ENCODE assay signal across 8 mouse cellular contexts in genomic region chr13:47014334-47015194, GRCm38 (mm10). TPM values are rescaled to one million over a fixed set of nuclear protein-coding genes. Genes with fewer than 3 reads are reported as not detected.
DNase-seq lines count a peak whose midpoint lies in the region; ATAC-seq and TF ChIP-seq lines count a peak whose summit lies in the region.

TSS of gene Nhlrc1 (minus strand) at chr13:47014850.

- no peaks in the 10 kb centered on the region for H3K4me1 ChIP-seq in ES-Bruce4 (ENCODE audit: control insufficient read depth, insufficient read depth, low read length)
- peaks cover 10% of the 10 kb centered on the region for H3K4me1 ChIP-seq in lung, adult 2 months (ENCODE audit: control insufficient read depth, insufficient read depth, low read length)
- peaks cover 17% of the 10 kb centered on the region for H3K4me1 ChIP-seq in neural tube, embryonic 15.5 days
- H3K4me1 ChIP-seq in testis, adult 2 months (ENCODE audit: control insufficient read depth, insufficient read depth, low read length): peaks cover 32% of the 10 kb centered on the region

- peak; percentile 88 for DNase-seq in cerebellum, adult 9-10 months
- peak; percentile 80 to 84 for DNase-seq in layer of hippocampus, adult 8-10 months (ENCODE audit: low spot score in 2 of 2)
- DNase-seq in lung, adult 2 months: peak; percentile 85

- peak; percentile 93 for ATAC-seq in frontal cortex, adult (ENCODE audit: low TSS enrichment)
- ATAC-seq in hematopoietic stem cell, adult 5-6 weeks (replicated peaks in 1 of 2; ENCODE audit: insufficient read depth in 1 of 2, low FRiP score in 2 of 2, low TSS enrichment in 1 of 2, low read depth in 1 of 2, poor library complexity in 2 of 2, severe bottlenecking in 2 of 2): peak; percentile 86
- ATAC-seq in neural tube, embryonic 15.5 days (ENCODE audit: low FRiP score): peak; percentile 93

- H3K36me3 ChIP-seq in ES-Bruce4 (ENCODE audit: control insufficient read depth, insufficient read depth, low read length, poor library complexity, severe bottlenecking): no peaks in the 10 kb centered on the region
- peaks cover 8% of the 10 kb centered on the region; the same call in 1 of the 2 replicates for H3K36me3 ChIP-seq in neural tube, embryonic 15.5 days
- no peaks in the 10 kb centered on the region for H3K36me3 ChIP-seq in testis, adult 2 months (ENCODE audit: control insufficient read depth, insufficient read depth, low read length)

- peak within 1 kb of the TSS; percentile 34; the same call in 1 of the 2 replicates for H3K9ac ChIP-seq in ES-Bruce4 (ENCODE audit: low read depth, poor library complexity, severe bottlenecking)
- H3K9ac ChIP-seq in neural tube, embryonic 15.5 days (replicated peaks): peak within 1 kb of the TSS; percentile 57

- peak within 1 kb of the TSS; percentile 99 for H3K4me2 ChIP-seq in neural tube, embryonic 15.5 days

- peak within 1 kb of the TSS; percentile 60 for H3K4me3 ChIP-seq in ES-Bruce4 (ENCODE audit: low read depth, low read length)
- peak within 1 kb of the TSS; percentile 66 for H3K4me3 ChIP-seq in lung, adult 2 months (replicated peaks; ENCODE audit: extremely low read depth, low read depth, low read length)
- peak within 1 kb of the TSS; percentile 59 for H3K4me3 ChIP-seq in neural tube, embryonic 15.5 days (replicated peaks)
- H3K4me3 ChIP-seq in testis, adult 2 months (ENCODE audit: control insufficient read depth, low read depth, low read length): peak within 1 kb of the TSS; percentile 89

- TF ChIP-seq EP300 in ES-Bruce4 (IDR thresholded peaks at IDR 0.05; ENCODE audit: insufficient read depth, low read depth, low read length): peak; percentile 63; the same call in 1 of the 2 replicates

- H3K9me3 ChIP-seq in ES-Bruce4 (replicated peaks; ENCODE audit: control insufficient read depth, insufficient read depth, low read length, poor library complexity, severe bottlenecking): peaks cover 36% of the 10 kb centered on the region
- peaks cover 23% of the 10 kb centered on the region for H3K9me3 ChIP-seq in neural tube, embryonic 15.5 days (replicated peaks)

- no peak for TF ChIP-seq POLR2A in ES-Bruce4 (IDR thresholded peaks at IDR 0.05; ENCODE audit: insufficient read depth, low read length)
- peak; percentile 65; the same call in 1 of the 2 replicates for TF ChIP-seq POLR2A in lung, adult 2 months (IDR thresholded peaks at IDR 0.05; ENCODE audit: borderline replicate concordance, extremely low read depth, low read depth, low read length)
- TF ChIP-seq POLR2A in testis, adult 2 months (IDR thresholded peaks at IDR 0.05; ENCODE audit: control insufficient read depth, low read depth, low read length): peak; percentile 26; the same call in 1 of the 2 replicates

- H3K27me3 ChIP-seq in ES-Bruce4 (ENCODE audit: control insufficient read depth, insufficient read depth, low read length, poor library complexity, severe bottlenecking): no peaks in the 10 kb centered on the region
- no peaks in the 10 kb centered on the region for H3K27me3 ChIP-seq in neural tube, embryonic 15.5 days (replicated peaks)
- H3K27me3 ChIP-seq in testis, adult 2 months (ENCODE audit: control insufficient read depth, insufficient read depth, low read length): no peaks in the 10 kb centered on the region

- peak; percentile 87 for TF ChIP-seq CTCF in ES-Bruce4 (IDR thresholded peaks at IDR 0.05; ENCODE audit: low read depth, low read length)
- TF ChIP-seq CTCF in lung, adult 2 months (IDR thresholded peaks at IDR 0.05; ENCODE audit: insufficient read depth, low read length): peak; percentile 83
- peak; percentile 96 for TF ChIP-seq CTCF in testis, adult 2 months (IDR thresholded peaks at IDR 0.05; ENCODE audit: control insufficient read depth, insufficient read depth, insufficient replicate concordance, low read depth, low read length)

- WGBS in lung, adult 2 months: 6% methylated on average over 73 of the region's 73 CpGs
- WGBS in neural tube, embryonic 15.5 days: 4% methylated on average over 69 of the region's 73 CpGs

- no peak within 1 kb of the TSS for H3K27ac ChIP-seq in ES-Bruce4 (ENCODE audit: insufficient read depth, low read length)
- no peak within 1 kb of the TSS for H3K27ac ChIP-seq in neural tube, embryonic 15.5 days (replicated peaks)
- no peak within 1 kb of the TSS for H3K27ac ChIP-seq in testis, adult 2 months (ENCODE audit: control insufficient read depth, insufficient read depth, low read depth, low read length)

RNA-seq across cellular contexts. Expression of gene Nhlrc1, which starts in this region (rescaled TPM):
- 0.29 and 1.0 TPM in 2 replicates for polyA plus RNA-seq in ES-Bruce4 (2011; ENCODE audit: insufficient read depth, insufficient read length, low read depth, missing spikeins)
- total RNA-seq in hematopoietic stem cell, adult 5-6 weeks (2017): 0.35 and 4.4 TPM in 2 replicates
- total RNA-seq in layer of hippocampus, adult 8-10 months (2022): 10 to 100 TPM; 15.4 to 19.6 (median 17.9) TPM
- polyA plus RNA-seq in lung, adult 2 months (2012; rRNA removed): 4.4 and 5.8 TPM in 2 replicates
- polyA plus RNA-seq in neural tube, embryonic 15.5 days (2015; fragmentation: Nextera tagmentation; extraction: Ambion mirVana): 13.3 and 16.7 TPM in 2 replicates
- 0.49 and 0.75 TPM in 2 replicates for polyA plus RNA-seq in testis, adult 2 months (2012; rRNA removed)
